Mouse (Mus musculus): Measurements from ENCODE around the gene Hydin.

DNA sequence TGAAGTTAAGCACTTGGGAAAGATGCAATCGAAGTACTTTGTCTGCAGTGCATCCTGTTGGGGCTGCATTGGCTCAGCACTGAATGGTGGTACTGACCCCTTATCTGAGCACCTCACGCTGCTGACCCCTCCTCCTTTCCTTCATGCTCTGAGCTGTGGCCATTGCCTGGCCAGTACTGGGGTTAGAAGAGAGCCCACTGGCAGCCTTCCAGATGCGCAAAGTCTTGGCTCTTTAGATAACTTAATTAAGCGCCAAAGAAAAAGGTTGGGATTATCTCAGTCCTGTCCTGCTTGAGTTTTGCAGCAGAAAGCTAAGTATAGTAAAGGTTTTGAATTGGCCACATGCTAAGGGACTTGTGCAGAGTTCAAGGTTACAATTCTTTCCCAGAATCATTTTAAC, 377.6 kb downstream of the Hydin start:
- no peak for TF ChIP-seq CTCF (IDR thresholded peaks at IDR 0.05; ENCODE audit: borderline replicate concordance, extremely low read depth, insufficient read depth, insufficient read length)
- TF ChIP-seq POLR2A (IDR thresholded peaks at IDR 0.05; ENCODE audit: borderline replicate concordance, extremely low read depth, insufficient read depth, insufficient read length, poor library complexity, severe bottlenecking) = no peak

Measured in brain, embryonic 14.5 days (tissue).